Mouse (Mus musculus) G1E-ER4 (cell line): Measurements from ENCODE around the gene Mapre1. TPM values are rescaled to one million over a fixed set of nuclear protein-coding genes. Genes with fewer than 3 reads are reported as not detected.

Source experiments
- GATA1 ChIP-seq: IDR thresholded peaks from one replicate; pipeline ENCODE4 v1.8.0; 2012; ENCODE audit warnings: low read length, inconsistent platforms
- polyA plus RNA-seq: library from polyadenylated mRNA; stranded (reverse); fragments of >175 nt; gene quantifications from 2 replicates; pipeline ENCODE4 v1.2.3, GENCODE M21; 2012

Mapre1 gene
- polyA plus RNA-seq: 2.6 and 4.4 TPM in 2 replicates

GRCm38 (mm10) chr2:153740500-153741436 lies at the start of gene Mapre1:
TSS of gene Mapre1 (plus strand) at chr2:153741274.
- no peak for TF ChIP-seq GATA1

GRCm38 (mm10) chr2:153694462-153695085 lies 46.5 kb upstream of the Mapre1 start:
- TF ChIP-seq GATA1: no peak

- no peak for TF ChIP-seq GATA1
These were observed 44.7 kb upstream of the Mapre1 start, which contains the start of gene Dnmt3c for GRCm38 (mm10) chr2:153696352-153696751. TSS of gene Dnmt3c (plus strand) at chr2:153696652.

- no peak for TF ChIP-seq GATA1
These were observed 37.7 kb upstream of the Mapre1 start for GRCm38 (mm10) chr2:153703389-153703788.

- TF ChIP-seq GATA1: no peak
These were observed 30.3 kb upstream of the Mapre1 start for GRCm38 (mm10) chr2:153710701-153711330.

- no peak for TF ChIP-seq GATA1
These were observed 28.4 kb upstream of the Mapre1 start for GRCm38 (mm10) chr2:153712646-153713091.

- TF ChIP-seq GATA1: no peak
These were observed 27.8 kb upstream of the Mapre1 start for GRCm38 (mm10) chr2:153713227-153713626.

GRCm38 (mm10) chr2:153723098-153723497 lies 18.0 kb upstream of the Mapre1 start:
- TF ChIP-seq GATA1: no peak

GRCm38 (mm10) chr2:153724424-153724823 lies 16.6 kb upstream of the Mapre1 start:
- peak; percentile 65 for TF ChIP-seq GATA1

GRCm38 (mm10) chr2:153724871-153725270 lies 16.2 kb upstream of the Mapre1 start:
- no peak for TF ChIP-seq GATA1

- no peak for TF ChIP-seq GATA1
These were observed 15.8 kb upstream of the Mapre1 start for GRCm38 (mm10) chr2:153725291-153725690.

GRCm38 (mm10) chr2:153734033-153734432 lies 7.0 kb upstream of the Mapre1 start:
- no peak for TF ChIP-seq GATA1

GRCm38 (mm10) chr2:153741437-153742065 lies 477 bp downstream of the Mapre1 start:
- no peak for TF ChIP-seq GATA1

GRCm38 (mm10) chr2:153747994-153748393 lies 6.9 kb downstream of the Mapre1 start:
- no peak for TF ChIP-seq GATA1

- TF ChIP-seq GATA1: no peak
These were observed 9.3 kb downstream of the Mapre1 start for GRCm38 (mm10) chr2:153750363-153750762.
